Mouse (Mus musculus): Measurements from ENCODE around the gene Mucl2.
A peak's percentile ranks its signal among the peaks of the same experiment; 100 is the strongest.

The Mucl2 gene

GRCm38 (mm10) chr15:103899212-103899611 lies at the start of gene Mucl2:
Gene Mucl2 (minus strand): TSS chr15:103899312.
- DNase-seq: no peak

GRCm38 (mm10) chr15:103913061-103913460 lies 13.9 kb upstream of the Mucl2 start:
- peak; percentile 11 to 28 for DNase-seq
